Mouse (Mus musculus) heart, postnatal 0 days (tissue): Measurements from ENCODE around the gene Ttc16.

Experiments used
- CTCF ChIP-seq: IDR thresholded peaks from 2 replicates; pipeline ENCODE4 v1.5.1; 2016; ENCODE audit warnings: antibody characterized with exemption, control low read depth, low read depth
- EP300 ChIP-seq: IDR thresholded peaks from 2 replicates; pipeline ENCODE4 v1.6.1; 2016; ENCODE audit warnings: antibody characterized with exemption, low read depth

GRCm38 (mm10) chr2:32744272-32744982 is 31.0 kb downstream of the Ttc16 start:
- TF ChIP-seq CTCF (no peak), EP300 (no peak)
